Mouse (Mus musculus) thymus, adult 2 months (tissue): ENCODE measurements around the gene Nwd2.

ENCODE experiments used
- CTCF ChIP-seq: fragments of 200-500 bp; IDR thresholded peaks from 2 replicates; pipeline ENCODE4 v1.5.1; 2012; ENCODE audit warnings: mild to moderate bottlenecking, control low read depth, low read length, moderate library complexity, borderline replicate concordance; ENCODE audit not compliant: control insufficient read depth, poor library complexity, insufficient read depth; ENCODE audit errors: extremely low read depth
- POLR2A ChIP-seq: fragments of 200-500 bp; IDR thresholded peaks from 2 replicates; pipeline ENCODE4 v1.6.1; 2012; ENCODE audit warnings: mild to moderate bottlenecking, low read length, control low read depth, moderate library complexity; ENCODE audit not compliant: control insufficient read depth, poor library complexity, insufficient read depth; ENCODE audit errors: extremely low read depth

- TF ChIP-seq CTCF (no peak), POLR2A (no peak)
These were observed 27.0 kb downstream of the Nwd2 start for GRCm38 (mm10) chr5:63675934-63676333.
